Mouse (Mus musculus): ENCODE data around the gene Dlgap4. TPM values are rescaled to one million over a fixed set of nuclear protein-coding genes. Genes with fewer than 3 reads are reported as not detected.

The Dlgap4 gene
- total RNA-seq, 2 experiments from 2014 or later = 46.8 to 62.9 TPM

DNA sequence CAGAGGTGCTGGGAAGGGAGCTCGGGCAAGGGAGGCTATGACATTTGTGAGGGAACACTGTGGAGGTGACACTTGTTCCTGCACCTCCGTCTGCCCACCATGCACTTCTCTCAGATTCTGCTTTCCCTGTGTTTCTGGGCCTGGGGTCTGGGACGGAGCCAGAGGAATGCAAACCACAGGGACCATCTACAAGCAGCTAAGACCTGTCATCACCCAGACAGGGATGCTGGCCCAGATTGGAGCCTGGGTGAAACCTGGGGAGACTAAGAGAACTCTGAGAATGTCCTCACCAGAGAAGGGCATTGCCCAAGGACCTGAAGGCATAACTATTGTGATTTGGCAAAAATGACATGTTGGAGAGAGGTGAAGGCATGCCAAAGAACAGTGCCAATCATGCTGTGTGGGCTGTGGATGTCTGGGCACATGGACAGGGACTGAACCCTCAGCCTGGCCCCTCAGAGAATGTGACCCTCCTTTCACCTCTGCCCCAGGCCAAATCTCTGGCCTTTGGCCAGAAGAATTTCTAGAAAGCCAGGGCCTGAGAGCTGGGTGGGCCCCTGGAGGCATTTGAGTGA is 122.3 kb downstream of the Dlgap4 start:
- no peak for DNase-seq (ENCODE audit: low spot score)

- peak; percentile 81 for DNase-seq (ENCODE audit: low spot score)
Measured at GRCm38 (mm10) chr2:156736846-156737245, 123.3 kb downstream of the Dlgap4 start.

- no peak for DNase-seq (ENCODE audit: low spot score)
Measured at GRCm38 (mm10) chr2:156737976-156738375, 124.5 kb downstream of the Dlgap4 start.

GRCm38 (mm10) chr2:156741265-156741664 is 127.8 kb downstream of the Dlgap4 start:
- no peak for DNase-seq (ENCODE audit: low spot score)

DNA sequence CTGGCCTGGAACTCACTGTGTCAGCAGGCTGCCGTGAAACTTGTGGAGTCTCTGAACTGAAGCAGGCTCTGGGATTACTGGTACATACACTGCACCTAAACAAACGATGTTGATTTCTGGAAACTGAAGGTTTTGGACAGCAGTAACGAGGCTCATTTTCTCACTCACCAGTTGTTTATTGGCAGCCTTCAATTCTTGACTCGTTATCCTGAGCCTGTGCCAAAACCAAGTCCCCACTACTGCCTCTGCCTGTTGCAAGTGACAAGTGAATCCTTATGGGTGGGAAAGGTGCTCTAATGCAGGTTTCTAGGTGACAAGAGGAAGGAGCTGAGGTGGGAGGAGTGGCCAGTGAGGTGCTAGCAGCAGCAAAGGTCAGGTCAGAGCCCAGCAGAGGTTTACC is 128.5 kb downstream of the Dlgap4 start:
- no peak for DNase-seq (ENCODE audit: low spot score)

GRCm38 (mm10) chr2:156743248-156743647 is 129.7 kb downstream of the Dlgap4 start:
- DNase-seq (ENCODE audit: low spot score) = no peak

GRCm38 (mm10) chr2:156744414-156744813 is 130.9 kb downstream of the Dlgap4 start:
- no peak for DNase-seq (ENCODE audit: low spot score)

GRCm38 (mm10) chr2:156747315-156747714 is 133.8 kb downstream of the Dlgap4 start:
- no peak for DNase-seq (ENCODE audit: low spot score)

DNA sequence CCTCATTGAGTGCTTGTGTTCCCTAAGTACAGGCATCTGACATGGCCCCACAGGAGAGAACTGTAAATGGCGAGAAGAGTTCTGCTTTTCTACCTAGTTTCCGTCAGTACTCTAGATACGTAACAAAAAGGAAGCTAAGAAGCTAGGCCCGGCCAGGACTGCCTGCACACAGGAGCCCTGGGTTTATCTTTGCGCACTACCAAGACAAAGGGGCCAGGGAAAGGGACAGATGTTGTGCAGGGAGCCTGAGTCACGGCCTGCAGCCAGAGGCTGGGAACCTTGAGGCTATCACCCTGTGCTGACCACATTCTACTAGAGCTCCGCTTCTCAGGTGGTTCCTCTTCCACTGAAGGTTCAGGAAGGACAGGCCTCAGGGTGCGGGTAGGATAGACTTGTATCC is 136.2 kb downstream of the Dlgap4 start:
- no peak for DNase-seq (ENCODE audit: low spot score)

GRCm38 (mm10) chr2:156756937-156757336 is 143.4 kb downstream of the Dlgap4 start:
- no peak for DNase-seq (ENCODE audit: low spot score)

DNA sequence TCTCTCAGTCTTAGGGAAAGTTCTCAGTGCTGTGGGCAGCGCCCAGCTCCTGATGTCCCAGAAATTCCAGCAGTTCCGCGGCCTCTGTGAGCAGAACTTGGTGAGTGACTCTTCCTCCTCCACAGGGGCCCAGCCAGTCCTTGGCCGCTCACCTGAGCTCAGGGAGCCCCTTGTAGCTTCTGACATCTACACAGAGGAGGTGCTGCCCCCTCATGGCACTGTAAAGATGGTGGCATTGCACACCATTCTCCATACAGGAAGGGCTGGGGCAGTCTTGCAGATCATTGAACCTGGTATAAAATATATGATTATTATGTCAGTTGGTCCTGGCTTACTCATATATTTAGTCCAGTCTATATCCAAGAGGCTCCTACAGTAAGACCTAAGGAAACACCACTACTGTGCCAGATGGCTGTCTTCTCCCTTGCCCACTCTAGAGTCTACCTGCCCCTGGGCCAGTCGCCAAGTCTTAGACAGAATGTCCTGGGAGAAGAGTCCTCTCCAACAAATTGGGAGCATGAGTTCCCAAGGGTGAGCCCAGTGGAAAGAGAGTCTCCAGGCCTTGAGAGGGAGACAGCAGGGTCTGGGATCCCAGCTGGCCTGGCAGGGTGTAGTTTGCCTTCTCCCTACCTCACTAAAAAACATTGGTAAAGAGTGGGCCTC is 147.5 kb downstream of the Dlgap4 start:
- DNase-seq (ENCODE audit: low spot score) = no peak

GRCm38 (mm10) chr2:156761521-156762278 is 148.2 kb downstream of the Dlgap4 start:
- DNase-seq (ENCODE audit: low spot score) = no peak

DNA sequence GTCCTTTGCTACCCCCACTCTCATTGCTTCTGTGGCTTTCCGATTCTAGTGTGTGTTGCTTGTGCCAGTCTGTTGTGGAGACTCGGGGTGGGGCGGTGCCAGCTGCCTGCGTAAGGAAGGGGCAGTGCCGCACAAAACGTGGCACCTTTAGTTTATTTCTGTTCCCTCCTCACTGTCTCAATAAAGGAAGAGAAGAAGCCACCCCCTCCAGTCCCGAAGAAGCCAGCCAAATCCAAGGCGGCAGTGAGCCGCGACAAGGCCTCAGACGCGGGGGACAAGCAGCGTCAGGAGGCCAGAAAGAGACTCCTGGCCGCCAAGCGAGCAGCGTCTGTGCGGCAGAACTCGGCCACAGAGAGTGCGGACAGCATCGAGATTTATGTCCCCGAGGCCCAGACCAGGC is 149.0 kb downstream of the Dlgap4 start:
- no peak for DNase-seq (ENCODE audit: low spot score)

DNA sequence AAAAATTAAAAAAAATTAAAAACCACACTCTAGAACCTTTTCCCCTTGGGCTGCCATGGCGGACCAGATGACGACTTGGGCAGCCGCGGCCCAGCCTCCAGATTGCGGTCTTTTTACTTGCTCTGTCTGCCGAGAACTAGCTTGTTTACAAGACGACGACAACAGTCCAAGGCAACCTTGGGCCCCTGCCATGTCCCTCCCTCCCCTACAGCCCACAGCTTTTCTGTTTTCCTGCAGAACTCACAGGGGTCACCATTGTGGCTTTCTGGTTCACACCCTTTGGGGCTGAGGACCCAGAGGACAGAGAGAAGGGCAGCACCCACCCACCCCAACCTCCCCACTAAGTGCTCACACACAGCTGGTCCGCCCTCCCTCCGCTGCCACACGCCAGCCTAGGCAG is 149.6 kb downstream of the Dlgap4 start:
- peak; percentile 63 for DNase-seq (ENCODE audit: low spot score)

DNA sequence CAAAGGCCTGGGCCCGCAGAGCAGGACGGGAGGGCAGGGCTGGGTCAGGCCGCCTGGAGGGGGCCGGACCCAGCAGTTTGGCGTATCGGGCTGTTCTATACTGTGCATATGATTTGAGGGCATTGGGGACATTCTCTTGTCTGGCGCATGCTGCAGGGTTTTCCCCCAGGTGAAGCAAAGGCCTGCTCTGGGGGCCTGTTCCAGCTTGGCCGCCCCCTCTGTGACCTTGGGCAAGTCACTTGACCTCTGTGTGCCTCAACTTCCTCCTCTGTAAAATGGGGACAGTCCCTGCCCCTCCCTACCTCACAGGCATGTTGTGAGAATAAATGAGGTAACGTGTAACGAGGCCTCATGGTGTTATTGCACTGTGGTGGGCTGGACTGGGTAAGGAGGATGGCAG is 150.5 kb downstream of the Dlgap4 start:
- DNase-seq (ENCODE audit: low spot score) = no peak

- DNase-seq (ENCODE audit: low spot score) = no peak
Measured at GRCm38 (mm10) chr2:156764747-156765146, 151.2 kb downstream of the Dlgap4 start.

DNA sequence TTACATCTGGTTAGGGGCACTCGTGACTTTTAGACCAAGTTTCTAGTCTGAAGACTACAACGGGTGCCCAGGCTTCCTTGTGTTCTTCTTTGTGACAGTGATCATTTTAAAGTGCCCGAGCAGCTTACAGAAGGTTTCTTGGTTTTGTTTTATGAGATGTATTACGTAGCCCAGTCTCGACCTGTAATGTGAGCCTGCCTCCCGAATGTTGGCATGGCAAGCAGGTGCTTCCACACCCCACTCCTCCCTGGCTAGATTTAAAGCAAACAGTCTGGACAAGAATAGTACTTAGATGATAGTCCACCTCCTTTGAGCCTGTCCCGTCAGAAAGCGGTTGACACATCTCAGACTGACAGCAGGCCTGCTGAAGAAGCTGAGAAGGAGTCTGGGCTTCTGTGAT is 152.1 kb downstream of the Dlgap4 start:
- no peak for DNase-seq (ENCODE audit: low spot score)

DNA sequence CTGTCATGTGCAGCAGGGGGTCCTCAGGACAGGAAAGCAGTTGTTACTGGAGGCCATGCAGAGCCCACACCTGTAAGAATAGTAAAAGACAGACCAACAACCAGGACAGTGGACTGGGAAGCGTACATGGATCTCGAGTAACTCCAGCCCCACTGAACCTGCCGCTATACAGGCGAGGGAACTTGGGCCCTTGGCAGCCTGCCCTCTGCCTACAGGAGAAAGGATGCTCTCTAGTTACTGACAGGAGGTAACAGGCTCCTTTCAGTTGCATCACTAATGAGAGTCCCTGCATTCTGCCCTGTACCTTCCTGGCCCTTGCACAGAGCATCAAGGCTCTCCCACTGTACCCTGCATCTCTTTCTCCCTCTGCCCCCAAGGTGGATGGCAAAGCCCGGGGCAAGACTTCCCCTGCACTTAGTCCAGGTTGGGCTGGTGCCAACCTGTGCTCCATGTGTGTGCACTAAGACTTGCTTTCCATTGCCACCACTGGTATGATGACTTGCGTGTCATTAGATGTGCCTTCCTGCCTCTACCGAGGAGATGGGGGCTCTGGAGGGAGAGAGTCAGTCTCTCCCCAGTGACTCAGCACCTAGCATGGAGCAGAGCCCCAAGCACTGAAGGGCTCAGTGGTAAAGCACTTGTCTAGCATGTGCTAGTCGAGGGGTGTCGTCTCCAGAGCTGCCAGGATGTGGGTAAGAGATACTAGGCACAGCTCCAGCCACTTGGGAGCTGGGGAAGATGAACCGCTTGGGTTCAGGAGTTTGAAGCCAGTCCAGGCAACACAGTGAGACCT is 152.9 kb downstream of the Dlgap4 start:
- DNase-seq (ENCODE audit: low spot score) = no peak

GRCm38 (mm10) chr2:156767108-156767507 is 153.6 kb downstream of the Dlgap4 start:
- DNase-seq (ENCODE audit: low spot score) = no peak

DNA sequence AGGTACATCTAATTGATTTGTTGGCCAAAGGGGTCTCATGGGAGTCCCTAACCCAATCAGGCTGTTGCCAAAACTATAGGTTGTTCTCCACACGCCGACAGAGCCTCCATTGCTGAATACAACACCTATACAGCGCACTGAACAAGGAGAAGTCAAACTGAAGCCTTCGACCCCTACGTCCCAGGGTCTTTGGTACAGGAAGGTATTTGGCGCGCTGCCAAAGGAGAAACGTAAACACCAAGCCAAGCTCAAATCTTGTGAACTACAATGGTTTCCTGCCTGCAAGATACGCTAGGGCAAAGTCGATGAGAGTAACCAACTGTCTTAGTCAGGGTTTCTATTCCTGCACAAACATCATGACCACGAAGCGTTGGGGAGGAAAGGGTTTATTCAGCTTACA is 155.8 kb downstream of the Dlgap4 start:
- no peak for DNase-seq (ENCODE audit: low spot score)

DNA sequence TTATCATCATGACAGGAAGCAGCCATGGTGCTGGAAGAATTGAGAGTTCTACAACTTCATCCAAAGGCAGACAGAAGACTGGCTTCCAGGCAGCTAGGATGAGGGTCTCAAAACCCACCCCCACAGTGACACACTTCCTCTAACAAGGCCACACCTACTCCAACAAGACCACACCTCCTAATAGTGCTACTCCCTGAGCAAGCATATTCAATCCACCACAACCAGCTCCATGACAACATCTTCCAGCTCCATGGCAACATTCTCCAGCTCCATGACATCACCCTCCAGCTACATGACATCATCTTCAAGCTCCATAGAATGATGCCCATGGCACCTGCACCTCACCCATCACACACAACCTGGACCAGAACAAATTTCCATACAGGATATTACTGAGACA is 160.0 kb downstream of the Dlgap4 start:
- DNase-seq (ENCODE audit: low spot score) = no peak

Measured in gastrocnemius, adult 18-20 months (tissue).